Mouse (Mus musculus) liver, adult (tissue): ENCODE data around the gene Agap1.

Experiments
- GATA4 ChIP-seq: IDR thresholded peaks from 2 replicates; pipeline ENCODE4 v1.6.1; 2014; ENCODE audit warnings: mild to moderate bottlenecking, low read length; ENCODE audit not compliant: insufficient replicate concordance

The Agap1 gene

DNA sequence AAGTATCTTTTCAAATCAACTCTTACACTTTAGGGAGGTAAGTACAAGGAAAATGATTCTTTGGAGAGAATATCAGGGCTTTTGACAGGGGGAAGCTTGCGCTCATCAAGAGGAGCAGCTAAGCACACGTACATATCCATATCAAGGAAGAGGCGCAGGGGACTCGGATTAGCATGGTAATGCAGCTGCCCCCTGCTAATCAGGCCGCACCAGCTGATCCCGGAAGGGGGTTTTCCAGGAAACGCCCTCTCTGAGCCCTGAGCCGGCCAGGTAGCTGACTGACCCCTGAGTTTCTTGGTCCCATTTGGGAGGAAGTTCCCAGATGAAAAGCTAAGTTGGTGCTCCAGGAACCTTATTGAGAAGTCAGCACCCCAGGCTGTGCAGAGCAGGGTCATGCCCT, 301.8 kb downstream of the Agap1 start:
- TF ChIP-seq GATA4: no peak

DNA sequence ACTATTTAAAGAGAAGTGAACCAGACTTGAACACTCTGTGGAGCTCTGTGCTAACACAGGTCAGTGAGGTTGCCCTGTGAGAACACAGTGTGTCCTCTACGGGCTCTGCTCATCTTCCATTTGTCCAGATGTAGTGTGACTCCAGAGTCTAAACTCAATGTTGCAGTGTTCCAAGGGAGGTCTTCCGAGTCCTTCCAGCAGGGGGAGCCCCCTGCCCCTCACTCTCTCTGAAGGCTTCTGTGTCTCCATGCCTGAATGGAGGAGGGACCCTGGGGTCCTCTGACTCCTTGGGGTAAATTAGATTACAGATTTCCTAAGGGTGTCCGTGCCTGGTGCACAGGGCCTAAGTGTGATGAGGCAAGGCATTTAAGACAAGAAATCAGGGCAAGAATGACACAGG, 302.9 kb downstream of the Agap1 start:
- TF ChIP-seq GATA4: no peak

DNA sequence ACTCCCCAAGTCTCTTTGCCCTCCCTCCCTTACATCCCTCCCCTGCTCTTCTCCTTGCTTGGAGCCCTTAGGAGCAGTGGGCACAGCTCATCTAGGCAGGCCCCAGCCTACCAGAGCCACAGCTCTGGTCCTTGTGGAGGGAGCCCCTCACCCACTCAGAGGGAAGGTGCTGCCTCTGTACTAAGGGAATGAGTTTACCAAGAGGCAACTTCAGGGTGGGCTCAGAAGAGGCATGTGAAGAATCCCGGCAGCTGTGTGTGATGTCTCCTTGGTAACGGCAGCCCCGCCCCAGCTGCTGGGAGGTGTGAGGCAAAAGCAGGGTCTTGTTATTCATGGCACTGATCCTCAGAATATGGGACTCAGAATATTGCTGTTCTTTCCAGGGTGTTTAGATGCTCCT, 309.3 kb downstream of the Agap1 start:
- no peak for TF ChIP-seq GATA4

DNA sequence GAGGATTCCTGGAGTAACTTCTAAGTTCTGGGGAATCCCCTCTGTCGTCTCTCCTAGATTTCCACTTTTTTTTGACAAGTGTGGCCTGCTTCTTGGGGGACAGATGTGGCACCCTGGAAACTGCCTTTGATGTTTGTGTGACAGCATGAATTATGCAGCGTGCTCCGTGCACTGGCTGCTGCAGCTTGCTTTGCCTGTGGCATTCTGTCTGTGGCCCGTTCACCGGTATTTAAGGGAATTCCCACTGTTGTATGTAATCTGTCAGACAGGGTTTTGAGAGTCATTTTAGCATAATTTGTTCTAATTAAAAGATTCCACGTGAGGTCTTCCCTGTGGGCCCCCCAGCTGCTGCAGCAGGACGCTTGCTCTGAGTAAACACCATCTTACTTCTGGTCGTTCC, 312.3 kb downstream of the Agap1 start:
- TF ChIP-seq GATA4: no peak

DNA sequence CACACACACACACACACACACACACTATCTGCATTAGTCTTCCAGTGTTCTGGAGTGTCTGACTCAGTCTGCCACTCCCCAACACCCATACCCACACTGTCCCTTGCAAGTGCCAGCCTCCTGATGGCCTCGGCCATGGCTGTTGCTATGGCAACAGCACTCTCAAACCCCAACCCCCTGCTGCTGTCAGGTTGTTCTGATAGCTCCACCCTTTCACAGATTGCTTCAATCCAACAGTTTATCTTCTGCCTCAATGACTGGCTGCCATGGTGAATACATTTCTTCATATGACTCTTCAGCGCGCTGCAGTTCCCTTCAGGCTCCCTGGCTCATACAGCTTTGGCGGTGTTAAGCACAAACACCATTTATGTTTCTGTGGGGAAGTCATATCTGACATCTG, 315.0 kb downstream of the Agap1 start:
- TF ChIP-seq GATA4: no peak

DNA sequence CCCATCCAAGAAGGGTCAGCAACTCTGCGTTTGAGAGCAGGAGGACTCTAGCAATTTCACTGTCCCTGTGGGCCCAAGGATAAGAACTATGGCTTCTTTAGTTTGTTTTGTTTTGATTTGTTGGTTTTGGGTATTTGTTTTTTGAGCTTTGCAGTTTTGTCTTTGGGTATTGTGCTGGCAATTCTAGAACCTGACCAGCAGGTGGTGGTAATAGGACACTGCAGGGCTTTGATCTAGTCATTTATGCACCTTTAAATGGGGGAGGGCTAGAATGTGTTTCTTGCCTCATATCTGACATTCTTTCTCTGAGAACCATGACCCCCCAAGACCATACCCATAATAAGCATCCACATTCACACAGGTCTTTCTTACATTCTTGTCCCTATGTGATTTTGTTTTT, 315.7 kb downstream of the Agap1 start:
- TF ChIP-seq GATA4: no peak

DNA sequence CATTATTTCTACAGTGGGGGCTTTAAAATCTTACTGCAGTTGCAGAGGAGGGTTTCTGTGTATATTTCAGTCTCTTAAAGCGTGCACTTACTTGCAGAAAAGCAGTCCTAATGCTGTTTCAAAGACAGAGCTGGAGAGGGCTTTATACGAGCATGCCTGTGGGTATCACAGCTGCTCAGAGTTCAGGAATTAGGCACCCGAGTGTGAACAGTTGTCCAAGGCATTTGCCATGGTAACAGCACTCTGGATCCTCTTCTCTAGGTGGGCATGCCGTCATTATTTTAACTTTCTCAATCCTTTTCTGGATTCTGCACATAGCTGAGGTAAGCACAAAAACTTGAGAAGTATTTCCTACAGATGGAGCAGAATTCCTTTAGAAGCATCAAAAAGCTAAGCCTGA, 321.1 kb downstream of the Agap1 start:
- TF ChIP-seq GATA4: no peak

DNA sequence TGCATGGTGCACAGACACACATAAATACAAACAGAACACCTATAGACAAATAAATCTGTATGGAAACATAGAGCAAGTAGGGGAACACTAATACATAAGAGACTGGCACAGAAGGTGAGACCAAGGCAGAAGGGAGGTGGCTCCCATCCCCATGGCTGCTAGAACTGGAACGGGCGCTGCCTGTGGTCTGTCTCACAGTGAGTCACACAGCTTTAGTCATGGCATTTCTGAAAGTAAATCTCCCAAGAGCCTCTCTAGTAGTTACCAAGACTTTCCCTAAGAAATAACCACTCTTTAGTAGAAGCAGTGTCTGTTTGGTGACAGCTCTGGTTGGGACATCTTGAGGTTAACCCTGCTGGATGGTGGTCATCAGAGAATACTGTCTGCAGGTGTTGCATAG, 326.1 kb downstream of the Agap1 start:
- no peak for TF ChIP-seq GATA4

DNA sequence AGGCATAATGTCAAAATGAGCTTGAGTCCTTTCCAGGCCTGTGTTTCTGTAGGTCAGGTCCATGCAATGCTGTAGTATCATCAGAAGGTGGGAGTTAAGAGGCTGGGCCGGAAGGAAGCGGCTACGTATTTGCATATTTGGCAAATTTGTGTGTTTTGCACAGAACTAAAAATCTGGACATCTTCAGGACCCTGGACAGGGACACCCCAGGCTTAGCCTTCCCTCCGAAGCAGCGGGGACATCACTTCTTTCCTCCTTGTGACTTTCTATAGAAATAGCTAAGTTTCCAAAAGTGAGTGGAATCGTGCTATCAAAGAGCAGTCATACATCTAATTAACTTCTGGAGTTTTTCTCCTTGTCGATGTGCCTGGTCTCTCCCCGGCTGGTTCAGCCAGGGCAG, 327.3 kb downstream of the Agap1 start:
- no peak for TF ChIP-seq GATA4

DNA sequence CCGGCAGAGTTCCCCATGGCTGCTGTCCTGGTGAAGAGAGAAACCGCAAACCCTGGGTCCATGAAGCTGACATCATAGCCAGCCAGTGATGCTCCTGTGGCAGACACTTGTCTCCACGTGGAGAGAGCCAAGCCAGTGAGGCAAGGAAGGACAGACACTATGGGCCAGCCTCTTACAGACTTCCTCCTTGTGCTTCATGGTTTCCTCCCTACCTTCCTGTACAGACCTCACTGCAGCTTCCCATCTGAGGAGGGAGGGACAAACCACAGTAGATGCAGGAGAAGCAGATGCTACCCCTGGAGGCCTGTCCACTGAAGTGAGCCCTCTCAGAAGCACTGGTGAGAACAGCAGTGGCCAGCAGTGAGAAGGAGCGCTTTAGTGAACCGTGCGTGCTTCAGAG, 332.2 kb downstream of the Agap1 start:
- TF ChIP-seq GATA4: no peak

DNA sequence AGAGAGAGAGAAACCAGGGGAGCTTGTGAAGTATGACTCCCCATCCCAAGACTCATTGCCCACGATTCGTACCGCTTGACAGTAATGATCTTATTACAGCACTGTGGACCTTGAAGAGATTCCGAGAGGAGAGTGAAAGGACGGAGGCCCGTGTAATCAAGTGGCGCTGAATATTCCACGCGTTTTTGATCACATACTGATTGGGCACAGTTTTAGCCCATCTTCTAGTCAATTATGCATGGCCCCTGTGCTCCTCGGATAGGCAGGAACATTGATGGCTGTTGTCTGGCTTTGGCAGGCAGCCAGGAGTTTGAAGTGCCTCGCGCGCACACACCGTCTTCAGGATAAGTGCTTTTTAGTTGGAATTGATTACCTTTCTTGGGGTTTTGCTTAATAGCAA, 344.1 kb downstream of the Agap1 start:
- TF ChIP-seq GATA4: no peak

DNA sequence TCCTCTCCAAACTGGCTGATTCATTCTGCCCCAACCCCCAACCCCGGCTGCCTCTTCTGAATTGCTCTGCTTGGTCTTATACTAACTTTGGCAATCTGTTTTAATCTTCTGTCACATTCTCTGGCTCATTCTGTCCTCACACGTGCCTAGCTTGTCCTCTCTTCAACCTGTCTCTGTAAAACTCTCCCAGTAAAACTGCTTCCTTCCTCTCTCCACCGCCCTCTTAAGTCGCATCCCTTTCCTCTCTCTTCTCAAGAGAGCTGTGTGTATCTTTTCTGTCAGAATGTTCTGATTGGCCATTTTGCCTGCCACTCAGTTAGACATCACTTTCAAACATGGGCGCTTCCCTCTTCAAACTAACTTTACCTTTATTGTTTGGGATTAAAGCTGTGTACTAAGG, 346.9 kb downstream of the Agap1 start:
- TF ChIP-seq GATA4: no peak

DNA sequence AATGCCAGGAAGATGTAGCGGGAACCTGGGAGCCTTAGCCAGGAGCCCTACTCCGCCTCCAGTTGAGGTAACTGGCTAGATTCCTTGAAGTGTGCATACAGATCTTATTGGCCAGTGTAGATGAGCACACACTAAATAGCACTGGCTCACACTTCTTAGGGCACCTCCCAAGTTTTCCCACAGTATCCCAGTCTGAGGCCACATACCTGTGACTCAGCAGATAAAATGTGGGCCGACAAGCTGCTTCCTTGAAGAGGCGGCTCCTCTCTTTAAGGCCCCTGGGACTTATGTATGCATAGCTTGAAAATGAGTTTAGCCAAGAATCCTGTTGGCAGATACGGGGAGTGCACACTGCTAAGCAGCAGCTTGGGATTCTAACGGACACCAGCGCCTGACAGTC, 350.4 kb downstream of the Agap1 start:
- TF ChIP-seq GATA4: no peak

DNA sequence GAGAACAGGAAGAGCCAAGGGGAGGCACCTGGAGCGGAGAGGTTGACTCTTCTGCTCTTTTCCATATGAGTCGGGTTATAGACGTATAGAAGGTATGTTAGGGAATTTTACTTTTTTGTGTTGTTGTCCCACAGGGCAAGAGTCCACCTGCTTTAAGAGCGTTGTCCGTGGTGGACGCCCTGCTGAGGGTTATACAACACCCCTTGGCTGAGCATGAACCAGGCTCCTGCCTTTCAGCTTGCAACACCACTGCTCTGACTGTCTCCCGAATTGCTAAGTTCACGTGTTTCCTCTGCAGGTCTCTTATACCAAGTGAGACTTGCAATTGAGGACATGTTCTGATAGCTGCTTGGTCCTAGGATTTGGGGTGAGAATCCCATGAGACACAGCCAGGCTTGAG, 358.2 kb downstream of the Agap1 start:
- no peak for TF ChIP-seq GATA4

DNA sequence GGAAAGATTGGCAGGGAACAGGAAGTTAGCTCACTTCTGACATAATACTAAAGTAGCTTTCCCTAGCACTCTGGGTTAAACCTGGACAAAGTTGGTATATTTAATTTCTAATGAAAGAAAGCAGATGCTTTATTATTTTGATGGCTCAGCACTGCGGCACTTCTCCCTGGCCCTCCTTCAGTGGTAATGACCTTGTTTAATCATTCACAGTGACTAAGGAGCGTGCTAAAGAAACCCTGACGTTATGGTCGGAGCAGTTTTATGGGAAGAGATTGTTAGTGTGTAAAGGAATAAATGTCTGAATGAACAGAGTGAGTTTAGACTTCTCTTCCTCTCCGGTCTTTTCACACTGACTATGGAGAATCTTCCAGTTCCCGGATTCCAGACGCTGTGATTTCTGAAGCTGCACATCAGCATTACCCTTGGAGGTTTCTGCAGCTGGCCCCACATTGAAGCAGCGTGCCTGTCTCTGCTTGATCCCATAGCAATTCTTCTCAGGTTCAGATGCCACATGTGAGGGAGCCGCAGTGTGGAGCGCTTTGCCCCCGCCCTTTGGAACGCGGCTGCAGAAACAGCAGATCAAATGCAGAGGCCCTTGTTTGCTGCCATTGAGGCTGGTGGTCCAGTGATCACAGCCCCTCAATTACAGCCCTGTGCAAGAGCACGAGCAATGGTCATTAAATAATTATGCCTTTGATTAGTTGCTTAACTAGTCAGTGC, 362.0 kb downstream of the Agap1 start:
- TF ChIP-seq GATA4: no peak

DNA sequence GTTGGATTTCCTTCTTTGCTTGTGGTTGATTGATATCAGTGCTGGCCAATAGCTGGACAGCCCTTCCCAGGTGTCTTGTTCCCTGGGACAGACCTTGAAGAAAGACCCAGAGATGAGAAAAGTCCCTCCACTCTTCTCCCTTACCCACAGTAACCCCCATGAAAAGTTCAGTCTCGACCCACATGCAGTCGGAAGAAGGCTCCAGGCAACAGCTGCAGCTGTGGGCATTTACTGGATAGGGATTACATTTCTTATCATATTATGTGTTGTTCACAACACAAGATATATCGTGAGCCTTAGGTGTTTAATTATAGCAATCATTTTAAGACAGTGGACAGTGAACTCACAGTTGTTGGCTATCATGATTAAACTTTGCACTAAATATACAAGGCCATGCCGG, 367.2 kb downstream of the Agap1 start:
- TF ChIP-seq GATA4: no peak

DNA sequence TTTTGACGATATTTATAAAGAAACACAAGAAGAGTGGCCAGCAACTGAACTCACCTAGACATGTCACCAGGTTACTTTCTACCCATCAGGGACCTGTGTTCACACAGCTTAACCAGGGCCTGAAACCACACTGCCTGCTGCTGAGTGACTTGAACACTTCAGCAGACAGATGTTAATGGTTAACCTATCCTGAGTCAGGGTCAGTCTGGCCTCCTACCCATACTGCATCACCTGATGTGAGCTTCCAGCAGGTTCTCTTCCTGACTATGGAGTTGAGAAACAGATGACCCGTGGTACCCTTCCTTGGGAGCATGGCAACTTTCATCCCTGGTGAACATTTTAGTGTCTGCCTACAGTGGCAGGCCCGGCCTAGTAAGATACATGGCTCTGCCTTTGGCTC, 367.8 kb downstream of the Agap1 start:
- no peak for TF ChIP-seq GATA4
